Mouse (Mus musculus) duodenum, adult 2 months (tissue): Measurements from ENCODE around the gene Svs1. TPM values are rescaled to one million over a fixed set of nuclear protein-coding genes. Genes with fewer than 3 reads are reported as not detected.

ENCODE experiments used
- polyA plus RNA-seq: library from polyadenylated mRNA; depleted of rRNA; stranded (reverse); fragments of >200 nt; gene quantifications from 2 replicates; pipeline ENCODE4 v1.2.3, GENCODE M21; 2012; ENCODE audit warnings: low replicate concordance; rRNA removed

Gene Svs1
- not detected in 2 replicates for polyA plus RNA-seq

GRCm38 (mm10) chr6:48986444-48986990 is at the start of gene Svs1:
Gene Svs1, plus strand, starts transcription at chr6:48986861.

GRCm38 (mm10) chr6:48974663-48975062 is 12.0 kb upstream of the Svs1 start, which contains the start of gene Doxl2:
Gene Doxl2, plus strand, starts transcription at chr6:48974963.

DNA sequence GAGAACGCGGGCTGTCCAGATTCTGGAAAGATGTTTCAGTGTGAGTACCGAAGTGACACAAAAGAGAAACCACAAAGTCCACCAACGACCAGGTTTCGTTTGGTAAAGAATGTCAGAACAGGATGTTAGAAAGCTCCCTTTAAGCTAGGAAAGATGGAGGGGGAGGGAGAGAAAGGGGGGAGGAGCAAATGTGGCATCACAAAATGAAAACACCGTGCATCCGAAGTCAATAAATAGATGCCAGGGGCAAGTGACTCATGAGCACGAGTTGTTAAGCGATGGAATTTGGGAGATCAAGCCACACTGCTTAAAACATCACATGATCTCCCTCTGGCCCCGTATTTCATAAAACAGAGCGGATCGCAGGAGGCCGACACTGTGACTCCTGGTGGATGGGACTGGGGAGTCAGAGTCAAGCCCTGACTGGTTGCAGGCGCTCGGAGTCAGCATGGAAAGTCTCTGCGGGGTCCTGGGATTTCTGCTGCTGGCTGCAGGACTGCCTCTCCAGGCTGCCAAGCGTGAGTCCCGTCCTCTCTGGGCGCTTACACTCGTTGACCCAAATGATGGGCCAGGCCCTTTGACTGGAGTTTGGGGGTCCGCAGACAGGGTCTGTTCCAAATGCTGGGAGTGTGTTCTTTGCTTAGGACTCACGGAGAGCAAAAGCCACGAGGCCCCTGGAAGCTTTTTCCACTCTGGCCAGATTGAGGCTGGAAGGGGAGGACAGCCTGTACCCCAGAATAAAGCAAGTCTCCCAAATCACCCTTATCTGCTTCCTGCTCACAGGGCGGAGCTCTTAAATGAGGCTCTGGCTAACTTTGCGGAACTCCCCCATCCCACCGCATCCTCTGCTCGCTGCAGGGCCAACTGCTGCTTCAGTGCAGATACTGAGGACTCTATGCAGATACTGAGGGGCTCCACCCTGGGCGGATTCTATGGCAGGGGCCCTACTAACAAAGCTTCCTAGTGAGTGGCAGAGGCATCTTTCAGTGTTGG is 49.9 kb downstream of the Svs1 start, which contains the start of gene Gpnmb:
Gene Gpnmb (plus strand): TSS at position 272 of the 993 bp plus-strand sequence.

Other genes starting within 250 kb of the Svs1 start
- 10.2 and 21.6 TPM in 2 replicates for gene Gimap1, start 247.8 kb upstream of the Svs1 start, polyA plus RNA-seq
- gene Gimap5, start 240.7 kb upstream of the Svs1 start, polyA plus RNA-seq = 7.1 and 9.2 TPM in 2 replicates
- gene Gimap3, start 216.0 kb upstream of the Svs1 start, polyA plus RNA-seq = 3.7 and 11.7 TPM in 2 replicates
- 106 and 117 TPM in 2 replicates for gene Tmem176a, start 145.9 kb upstream of the Svs1 start, polyA plus RNA-seq
- gene Tmem176b, start 145.4 kb upstream of the Svs1 start, polyA plus RNA-seq = 210 and 214 TPM in 2 replicates
- 152 and 648 TPM in 2 replicates for gene Aoc1, start 114.0 kb upstream of the Svs1 start, polyA plus RNA-seq
- not detected in 2 replicates for gene 1600015I10Rik, start 57.0 kb upstream of the Svs1 start, polyA plus RNA-seq
- not detected in 2 replicates for gene Doxl2, start 11.9 kb upstream of the Svs1 start, polyA plus RNA-seq
- 0.53 and 1.6 TPM in 2 replicates for gene Gpnmb, start 49.7 kb downstream of the Svs1 start, polyA plus RNA-seq
- gene Malsu1, start 86.9 kb downstream of the Svs1 start, polyA plus RNA-seq = 19.1 and 44.3 TPM in 2 replicates
- gene Igf2bp3, start 228.1 kb downstream of the Svs1 start, polyA plus RNA-seq = 0.04 and 0.08 TPM in 2 replicates